Mouse (Mus musculus) heart, adult 18-20 months (tissue): ENCODE measurements around the gene Olfr767. TPM values are rescaled to one million over a fixed set of nuclear protein-coding genes. Genes with fewer than 3 reads are reported as not detected.
"Not testable (repeated sequence)": the region's sequence is repeated elsewhere in the genome, so short reads cannot be mapped to it uniquely, and the experiment has no call there.

Source experiments
- DNase-seq, 2 experiments: peaks; one replicate each; pipeline ENCODE4 v3.0.0; 2021 to 2022; ENCODE audit warnings: mixed read lengths in 1 of 2
- long read RNA-seq, 2 experiments: library from polyadenylated mRNA; stranded (forward); transcript quantifications; one replicate each; pipeline ENCODE4 v2.0.0; 2021
- total RNA-seq, 2 experiments: library from RNA; stranded (reverse); gene quantifications; 2 replicates each; pipeline ENCODE4 v1.2.3; 2021

The Olfr767 gene
- total RNA-seq = not detected
- long read RNA-seq, experiment 1 = 0 reads
- long read RNA-seq, experiment 2 = 0 reads

DNA sequence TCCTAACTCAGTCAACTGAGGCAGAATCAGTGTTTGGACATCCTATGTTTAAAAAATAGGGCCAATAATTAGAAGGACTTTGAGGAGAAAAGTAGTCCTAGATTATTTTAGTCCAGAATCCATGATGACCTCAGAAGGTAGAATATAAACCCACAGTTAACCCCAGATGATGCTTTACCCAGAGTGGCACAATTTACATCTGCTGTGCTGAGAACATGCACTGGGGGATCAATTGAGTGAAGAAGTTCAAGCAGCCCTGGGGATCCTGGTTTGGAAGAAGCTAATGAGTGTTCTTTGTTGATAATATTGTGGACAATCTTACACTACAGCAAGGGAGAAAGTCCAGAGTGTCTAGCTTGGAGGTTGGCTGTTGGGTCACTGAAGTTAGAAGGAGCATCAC lies at the start of gene Olfr767:
Gene Olfr767, minus strand, starts transcription at position 101 of the 400 bp plus-strand sequence.
- DNase-seq = not testable (repeated sequence)

DNA sequence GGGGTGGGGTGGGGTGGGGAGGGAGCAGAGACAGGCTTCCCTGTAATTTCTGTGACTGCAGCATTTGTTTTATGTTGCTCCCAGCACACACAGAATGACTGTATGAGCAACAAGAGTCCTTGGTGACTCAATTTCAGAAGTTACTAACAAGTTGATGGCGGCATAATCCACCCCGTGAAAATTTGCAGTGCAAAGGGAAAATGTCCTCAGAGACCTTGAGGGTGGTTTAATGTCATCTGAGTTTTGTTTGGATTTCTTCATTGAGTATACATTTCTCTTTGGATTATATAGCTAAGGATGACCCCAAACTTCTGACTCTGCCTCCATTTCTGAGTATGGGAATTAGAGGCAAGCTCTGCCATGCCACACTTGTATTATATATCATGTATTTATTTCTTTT lies 35.1 kb upstream of the Olfr767 start, which contains the start of gene Olfr769:
Gene Olfr769, minus strand, starts transcription at position 101 of the 400 bp plus-strand sequence.
- DNase-seq = no peak

DNA sequence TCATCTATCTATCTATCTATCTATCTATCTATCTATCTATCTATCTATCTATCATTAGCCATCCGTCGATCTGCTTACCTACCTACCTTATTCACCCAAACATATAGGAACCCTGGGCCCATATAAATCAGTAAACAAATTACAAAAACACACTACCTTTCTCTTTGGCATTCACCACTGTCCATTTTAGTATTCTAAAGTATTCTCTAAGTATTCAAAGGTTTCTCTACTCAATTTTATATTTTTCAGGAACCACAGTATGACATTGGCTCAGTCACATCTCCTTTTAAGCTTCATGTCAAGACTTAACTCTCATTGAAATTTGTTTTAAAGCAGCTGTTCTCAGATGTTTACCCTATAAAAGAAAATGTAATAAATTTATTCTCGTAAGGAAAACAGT lies 32.4 kb upstream of the Olfr767 start:
- DNase-seq = no peak

- no peak for DNase-seq
Observed at GRCm38 (mm10) chr10:129101231-129101630, 18.5 kb upstream of the Olfr767 start.

DNA sequence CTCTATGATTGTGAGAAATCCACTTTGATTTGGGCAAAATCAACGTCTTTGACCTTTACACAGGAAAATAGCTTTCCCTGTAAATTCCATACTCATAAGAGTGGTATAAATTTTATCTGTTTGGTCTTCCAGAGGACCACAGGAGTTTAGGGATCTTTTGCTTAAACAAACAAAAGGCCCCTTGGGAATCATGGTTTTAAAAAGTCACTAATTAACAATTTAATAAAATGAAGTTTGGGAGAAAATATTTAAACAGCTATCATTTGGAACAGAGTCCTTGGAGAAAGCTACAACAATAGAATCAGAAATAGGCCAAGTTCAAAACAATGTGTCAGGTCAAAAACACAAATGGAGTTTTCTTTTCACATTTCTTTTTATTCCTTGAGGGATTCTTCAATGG lies 16.6 kb upstream of the Olfr767 start, which contains the start of gene Olfr768:
Gene Olfr768, minus strand, starts transcription at position 101 of the 400 bp plus-strand sequence.
- no peak for DNase-seq

GRCm38 (mm10) chr10:129068877-129069276 lies 13.8 kb downstream of the Olfr767 start, which contains the start of gene Olfr766-ps1:
Gene Olfr766-ps1, minus strand, starts transcription at chr10:129068977.
- no peak for DNase-seq

DNA sequence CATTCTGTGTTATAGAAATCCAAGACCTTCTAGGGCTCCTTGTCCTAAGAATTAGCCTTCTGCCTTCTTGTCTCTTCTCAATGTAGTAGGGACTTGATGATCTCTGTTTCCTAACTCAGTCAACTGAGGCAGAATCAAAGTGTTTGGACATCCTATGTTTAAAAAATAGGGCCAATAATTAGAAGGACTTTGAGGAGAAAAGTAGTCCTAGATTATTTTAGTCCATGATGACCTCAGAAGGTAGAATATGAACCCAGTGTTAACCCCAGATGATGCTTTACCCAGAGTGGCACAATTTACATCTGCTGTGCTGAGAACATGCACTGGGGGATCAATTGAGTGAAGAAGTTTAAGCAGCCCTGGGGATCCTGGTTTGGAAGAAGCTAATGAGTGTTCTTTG lies 32.8 kb downstream of the Olfr767 start, which contains the start of gene Olfr765:
Gene Olfr765, minus strand, starts transcription at position 101 of the 400 bp plus-strand sequence.
- DNase-seq = not testable (repeated sequence)

- no peak for DNase-seq
Observed at GRCm38 (mm10) chr10:129039796-129040195, 42.9 kb downstream of the Olfr767 start, which contains the start of gene Olfr764-ps1. Gene Olfr764-ps1, minus strand, starts transcription at chr10:129039896.

DNA sequence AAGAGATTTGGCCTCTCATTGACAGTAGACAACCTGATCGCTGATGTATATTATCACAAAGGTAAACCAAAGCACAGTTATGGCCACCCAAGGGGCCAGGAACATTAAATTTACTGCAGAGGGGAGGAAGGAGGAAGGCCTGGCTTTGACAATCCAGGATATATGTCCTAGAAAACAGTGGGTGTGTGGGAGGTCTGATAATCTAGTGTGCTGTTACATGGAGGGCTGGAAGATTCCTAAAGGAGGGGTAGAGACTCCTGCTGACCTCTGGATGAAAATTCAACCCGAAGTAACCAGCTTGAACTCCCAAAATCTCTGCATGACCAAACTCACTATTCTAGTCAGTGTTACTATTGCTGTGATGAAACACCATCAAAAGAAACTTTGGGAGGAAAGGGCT lies 54.4 kb downstream of the Olfr767 start:
- DNase-seq = no peak

DNA sequence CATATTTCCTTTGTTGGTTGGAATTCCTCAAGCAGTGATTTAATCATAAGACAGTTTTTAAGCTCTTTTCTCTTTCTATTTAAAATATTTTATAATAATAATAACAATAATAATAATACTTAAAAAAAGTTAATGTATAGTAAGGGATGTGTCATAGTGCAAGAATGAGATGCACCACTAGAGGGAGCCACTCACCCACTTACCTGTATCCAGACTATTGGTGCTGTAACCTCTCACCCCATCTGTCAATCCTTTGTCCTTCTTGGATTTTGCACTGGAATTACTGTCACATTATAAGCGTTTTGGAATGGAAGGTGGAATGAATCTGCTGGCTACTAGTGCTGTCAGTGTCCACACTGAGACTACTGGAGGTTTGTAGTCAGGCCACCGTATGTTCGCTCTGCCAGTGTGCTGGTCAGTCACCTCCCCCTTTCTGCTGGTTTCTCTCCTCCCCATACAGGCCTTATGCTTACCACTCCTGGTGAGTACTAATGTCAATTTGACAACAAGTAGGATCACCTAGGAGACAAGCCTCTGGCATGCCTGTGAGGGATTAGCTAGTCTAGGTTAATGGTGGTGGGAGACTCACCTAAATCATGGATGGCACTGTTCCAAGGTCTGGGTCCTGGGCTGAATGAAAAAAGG lies 56.6 kb downstream of the Olfr767 start:
- DNase-seq = peak in 1 of 2 experiments; percentile 4

Other genes with a start within 250 kb of the Olfr767 start
- gene Gdf11, start 191.2 kb downstream of the Olfr767 start, total RNA-seq = 1 to 10 TPM; 2.3 to 2.6 TPM
- gene Cd63, start 181.9 kb downstream of the Olfr767 start, total RNA-seq = 100 to 1,000 TPM; 144 to 158 TPM
- 1 to 10 TPM; 4.3 to 4.7 TPM for gene Rdh5, start 160.0 kb downstream of the Olfr767 start, total RNA-seq
- gene Bloc1s1, start 158.9 kb downstream of the Olfr767 start, total RNA-seq = 100 to 1,000 TPM; 194 to 199 TPM
- 100 to 1,000 TPM; 144 to 148 TPM for gene Itga7, start 149.1 kb downstream of the Olfr767 start, total RNA-seq
- not detected for gene Mettl7b, start 121.9 kb downstream of the Olfr767 start, total RNA-seq
- gene Olfr9, start 93.5 kb downstream of the Olfr767 start, total RNA-seq = not detected
- not detected for gene Olfr763, start 72.1 kb downstream of the Olfr767 start, total RNA-seq
- not detected for gene Olfr764-ps1, start 43.0 kb downstream of the Olfr767 start, total RNA-seq
- gene Olfr765, start 32.9 kb downstream of the Olfr767 start, total RNA-seq = not detected
- gene Olfr766-ps1, start 13.9 kb downstream of the Olfr767 start, total RNA-seq = not detected
- not detected for gene Olfr768, start 16.5 kb upstream of the Olfr767 start, total RNA-seq
- not detected for gene Olfr769, start 35.0 kb upstream of the Olfr767 start, total RNA-seq
- gene Olfr770, start 56.1 kb upstream of the Olfr767 start, total RNA-seq = not detected
- not detected for gene Olfr771, start 81.8 kb upstream of the Olfr767 start, total RNA-seq
- gene Olfr772, start 95.0 kb upstream of the Olfr767 start, total RNA-seq = not detected
- gene Olfr773, start 104.5 kb upstream of the Olfr767 start, total RNA-seq = not detected
- gene Olfr774, start 153.3 kb upstream of the Olfr767 start, total RNA-seq = not detected
- not detected for gene Olfr775, start 165.5 kb upstream of the Olfr767 start, total RNA-seq
- not detected for gene Olfr776, start 176.2 kb upstream of the Olfr767 start, total RNA-seq
- not detected for gene Olfr777, start 188.6 kb upstream of the Olfr767 start, total RNA-seq
- not detected for gene Olfr780, start 235.2 kb upstream of the Olfr767 start, total RNA-seq
- not detected for gene Olfr781, start 245.9 kb upstream of the Olfr767 start, total RNA-seq